Mouse (Mus musculus) embryonic fibroblast, embryonic 13.5 days (primary cell): ENCODE measurements at regions not wholly inside any gene's neighbourhood (a gene's known extent, or its start where the extent isn't known, plus 50 kb on each side); places are given as distances from the start of the nearest gene placed in this dataset.

Source experiments
- CTCF ChIP-seq: IDR thresholded peaks from 2 replicates; pipeline ENCODE4 v1.5.1; 2011; ENCODE audit warnings: mild to moderate bottlenecking, control low read depth, low read length, moderate library complexity, borderline replicate concordance; ENCODE audit not compliant: insufficient read depth
- POLR2A ChIP-seq: IDR thresholded peaks from 2 replicates; pipeline ENCODE4 v1.6.1; 2011; ENCODE audit warnings: low read depth, mild to moderate bottlenecking, control low read depth, low read length, moderate library complexity

GRCm38 (mm10) chr3:117994110-117994509, 125.4 kb upstream of the Snx7 start:
- TF ChIP-seq POLR2A (no peak), CTCF (no peak)
